Mouse (Mus musculus): Measurements from ENCODE around the gene Gigyf2. TPM values are rescaled to one million over a fixed set of nuclear protein-coding genes. Genes with fewer than 3 reads are reported as not detected.

Gigyf2 gene
- 22.4 and 36.9 TPM in 2 replicates for polyA plus RNA-seq (2012; rRNA removed; ENCODE audit: low replicate concordance)

GRCm38 (mm10) chr1:87326742-87327163 is at the start of gene Gigyf2:
TSS of gene Gigyf2 (plus strand) at chr1:87326998.

DNA sequence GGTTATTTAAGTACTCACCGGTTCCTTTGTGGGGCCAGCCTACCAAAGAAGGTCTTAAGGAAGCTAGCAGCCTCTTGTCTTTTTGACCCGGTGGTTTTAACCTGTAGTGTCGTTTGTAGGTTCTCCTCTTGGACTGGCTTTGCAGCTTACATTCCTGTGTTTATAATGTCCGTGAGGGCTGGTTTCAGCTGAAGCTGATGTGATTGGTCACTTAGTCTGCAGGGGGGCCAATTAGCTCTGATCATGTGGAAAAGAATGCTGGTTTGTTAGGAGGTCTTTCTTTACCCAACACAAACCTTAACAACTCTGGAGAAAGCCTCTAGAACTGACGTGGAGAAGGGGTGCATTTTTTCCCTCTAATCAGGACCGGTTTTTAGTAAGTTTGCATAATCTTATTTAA is 67.8 kb downstream of the Gigyf2 start, which contains the start of gene Kcnj13:
Gene Kcnj13, minus strand, starts transcription at position 136 of the 400 bp plus-strand sequence.

GRCm38 (mm10) chr1:87469971-87470370 is 143.2 kb downstream of the Gigyf2 start, which contains the start of gene Snorc:
TSS of gene Snorc (plus strand) at chr1:87470271.

Other genes with a start within 250 kb of the Gigyf2 start
- not detected in 2 replicates for gene Alppl2, start 237.1 kb upstream of the Gigyf2 start, polyA plus RNA-seq (2012; rRNA removed; ENCODE audit: low replicate concordance)
- not detected in 2 replicates for gene Alpi, start 225.4 kb upstream of the Gigyf2 start, polyA plus RNA-seq (2012; rRNA removed; ENCODE audit: low replicate concordance)
- gene Akp3, start 202.0 kb upstream of the Gigyf2 start, polyA plus RNA-seq (2012; rRNA removed; ENCODE audit: low replicate concordance): not detected in 2 replicates
- 0.04 and 0.50 TPM in 2 replicates for gene Ecel1, start 170.5 kb upstream of the Gigyf2 start, polyA plus RNA-seq (2012; rRNA removed; ENCODE audit: low replicate concordance)
- not detected in 2 replicates for gene Prss56, start 143.7 kb upstream of the Gigyf2 start, polyA plus RNA-seq (2012; rRNA removed; ENCODE audit: low replicate concordance)
- 0.43 TPM in 1 of 2 replicates, not detected in the other for gene Chrnd, start 136.4 kb upstream of the Gigyf2 start, polyA plus RNA-seq (2012; rRNA removed; ENCODE audit: low replicate concordance)
- gene Chrng, start 122.3 kb upstream of the Gigyf2 start, polyA plus RNA-seq (2012; rRNA removed; ENCODE audit: low replicate concordance): 0.04 TPM in 1 of 2 replicates, not detected in the other
- gene Eif4e2, start 113.1 kb upstream of the Gigyf2 start, polyA plus RNA-seq (2012; rRNA removed; ENCODE audit: low replicate concordance): 23.4 and 41.1 TPM in 2 replicates
- 48.2 and 52.3 TPM in 2 replicates for gene Efhd1, start 62.6 kb upstream of the Gigyf2 start, polyA plus RNA-seq (2012; rRNA removed; ENCODE audit: low replicate concordance)
- 0.17 and 1.0 TPM in 2 replicates for gene Kcnj13, start 67.7 kb downstream of the Gigyf2 start, polyA plus RNA-seq (2012; rRNA removed; ENCODE audit: low replicate concordance)
- gene Snorc, start 143.3 kb downstream of the Gigyf2 start, polyA plus RNA-seq (2012; rRNA removed; ENCODE audit: low replicate concordance): 80.7 and 166 TPM in 2 replicates
- 0.55 and 77.2 TPM in 2 replicates for gene Neu2, start 182.9 kb downstream of the Gigyf2 start, polyA plus RNA-seq (2012; rRNA removed; ENCODE audit: low replicate concordance)
- gene Ngef, start 246.9 kb downstream of the Gigyf2 start, polyA plus RNA-seq (2012; rRNA removed; ENCODE audit: low replicate concordance): 2.4 and 2.8 TPM in 2 replicates